ENCODE assay signal across 8 mouse cellular contexts in genomic region chr15:83122566-83123145, GRCm38 (mm10). TPM values are rescaled to one million over a fixed set of nuclear protein-coding genes. Genes with fewer than 3 reads are reported as not detected.
DNase-seq lines count a peak whose midpoint lies in the region; ATAC-seq and TF ChIP-seq lines count a peak whose summit lies in the region.

TSS of gene Rrp7a (minus strand) at chr15:83122801.

- H3K36me3 ChIP-seq in CH12.LX (replicated peaks in 1 of 2; ENCODE audit: control insufficient read depth in 1 of 2, insufficient read depth in 1 of 2, low read length in 1 of 2) = peaks cover 48 to 68% of the 10 kb centered on the region in 2 experiments
- H3K36me3 ChIP-seq in forebrain, embryonic 12.5 days (replicated peaks) = peaks cover 50% of the 10 kb centered on the region
- peaks cover 44% of the 10 kb centered on the region for H3K36me3 ChIP-seq in heart, postnatal 0 days (replicated peaks; ENCODE audit: control insufficient read depth, insufficient read depth, low read length)
- H3K36me3 ChIP-seq in liver, embryonic 16.5 days (ENCODE audit: control insufficient read depth, insufficient read depth) = peaks cover 20% of the 10 kb centered on the region
- peaks cover 53% of the 10 kb centered on the region for H3K36me3 ChIP-seq in neural tube, embryonic 13.5 days
- H3K36me3 ChIP-seq in testis, adult 2 months (ENCODE audit: control insufficient read depth, insufficient read depth, low read length) = no peaks in the 10 kb centered on the region

- H3K9ac ChIP-seq in CH12.LX (ENCODE audit: insufficient read depth, low read depth) = peak within 1 kb of the TSS; percentile 85
- peak within 1 kb of the TSS; percentile 69 for H3K9ac ChIP-seq in forebrain, embryonic 12.5 days
- H3K9ac ChIP-seq in heart, postnatal 0 days (replicated peaks; ENCODE audit: low read depth, low read length) = peak within 1 kb of the TSS; percentile 64
- H3K9ac ChIP-seq in liver, embryonic 16.5 days (ENCODE audit: low read depth, low read length) = peak within 1 kb of the TSS; percentile 80
- H3K9ac ChIP-seq in neural tube, embryonic 13.5 days = peak within 1 kb of the TSS; percentile 83

- TF ChIP-seq CTCF in CH12.LX (conservative IDR thresholded peaks at IDR 0.05 in 1 of 2, IDR thresholded peaks at IDR 0.05 in 1 of 2; ENCODE audit: low read depth in 2 of 2, low read length in 2 of 2) = no peak
- no peak for TF ChIP-seq CTCF in heart, postnatal 0 days (IDR thresholded peaks at IDR 0.05; ENCODE audit: low read depth)
- TF ChIP-seq CTCF in testis, adult 2 months (IDR thresholded peaks at IDR 0.05; ENCODE audit: control insufficient read depth, insufficient read depth, insufficient replicate concordance, low read depth, low read length) = no peak

- H3K4me2 ChIP-seq in CH12.LX (ENCODE audit: insufficient read depth, low read depth, poor library complexity, severe bottlenecking) = peak within 1 kb of the TSS; percentile 52; the same call in 1 of the 2 replicates
- peak within 1 kb of the TSS; percentile 85 for H3K4me2 ChIP-seq in forebrain, embryonic 12.5 days
- H3K4me2 ChIP-seq in heart, postnatal 0 days (ENCODE audit: low read depth, low read length) = peak within 1 kb of the TSS; percentile 96
- peak within 1 kb of the TSS; percentile 89 for H3K4me2 ChIP-seq in liver, embryonic 16.5 days (ENCODE audit: low read depth, low read length)
- peak within 1 kb of the TSS; percentile 81 for H3K4me2 ChIP-seq in neural tube, embryonic 13.5 days

- DNase-seq in CH12.LX (ENCODE audit: extremely low read depth) = peak; percentile 80
- DNase-seq in c-Kit-positive CD71-positive TER-119-negative erythroid progenitor cells, embryonic 14.5 days (ENCODE audit: low read depth) = peak; percentile 64
- peak; percentile 85 for DNase-seq in heart, postnatal 0 days (ENCODE audit: low spot score)
- DNase-seq in kidney, postnatal 4 days = peak; percentile 95 to 96

- peaks cover 0 to 12% of the 10 kb centered on the region in 2 experiments; a peak in 2 of 4 replicates for H3K4me1 ChIP-seq in CH12.LX (ENCODE audit: control insufficient read depth in 1 of 2, insufficient read depth in 2 of 2)
- peaks cover 17% of the 10 kb centered on the region for H3K4me1 ChIP-seq in forebrain, embryonic 12.5 days
- H3K4me1 ChIP-seq in heart, postnatal 0 days (ENCODE audit: control insufficient read depth, insufficient read depth) = peaks cover 4% of the 10 kb centered on the region
- H3K4me1 ChIP-seq in liver, embryonic 16.5 days (ENCODE audit: control insufficient read depth, low read depth, low read length) = peaks cover 10% of the 10 kb centered on the region
- H3K4me1 ChIP-seq in neural tube, embryonic 13.5 days (replicated peaks) = peaks cover 28% of the 10 kb centered on the region
- H3K4me1 ChIP-seq in testis, adult 2 months (ENCODE audit: control insufficient read depth, insufficient read depth, low read length) = peaks cover 2% of the 10 kb centered on the region; the same call in 1 of the 2 replicates

- in situ Hi-C loops in CH12.LX (cut with MboI; ENCODE audit: low pct_ligation_motif_present, low pct_unique_long_range_greater_than_20kb, low sequenced_read_pairs) = no loop called here

- peak within 1 kb of the TSS; percentile 84 for H3K27ac ChIP-seq in CH12.LX (ENCODE audit: insufficient read depth, low read depth)
- peak within 1 kb of the TSS; percentile 68 for H3K27ac ChIP-seq in forebrain, embryonic 12.5 days
- peak within 1 kb of the TSS; percentile 54 for H3K27ac ChIP-seq in heart, postnatal 0 days (ENCODE audit: low read depth)
- peak within 1 kb of the TSS; percentile 64; the same call in 1 of the 2 replicates for H3K27ac ChIP-seq in liver, embryonic 16.5 days (ENCODE audit: low read length)
- peak within 1 kb of the TSS; percentile 89 for H3K27ac ChIP-seq in neural tube, embryonic 13.5 days (replicated peaks)
- H3K27ac ChIP-seq in testis, adult 2 months (ENCODE audit: control insufficient read depth, insufficient read depth, low read depth, low read length) = peak within 1 kb of the TSS; percentile 94

- 10% methylated on average over 32 of the region's 32 CpGs for WGBS in forebrain, embryonic 12.5 days
- WGBS in heart, postnatal 0 days = 8% methylated on average over 32 of the region's 32 CpGs
- WGBS in liver, embryonic 16.5 days (ENCODE audit: insufficient replicate concordance) = 4% methylated on average over 32 of the region's 32 CpGs
- WGBS in neural tube, embryonic 13.5 days = 10% methylated on average over 32 of the region's 32 CpGs

- no peak for TF ChIP-seq EP300 in CH12.LX (IDR thresholded peaks at IDR 0.05; ENCODE audit: low read length)
- TF ChIP-seq EP300 in heart, postnatal 0 days (IDR thresholded peaks at IDR 0.05; ENCODE audit: low read depth) = no peak

- H3K4me3 ChIP-seq in CH12.LX (replicated peaks in 1 of 3; ENCODE audit: low read depth in 2 of 3, low read length in 2 of 3, poor library complexity in 1 of 3) = peak within 1 kb of the TSS; percentile 90 to 96 (median 92)
- H3K4me3 ChIP-seq in forebrain, embryonic 12.5 days (replicated peaks) = peak within 1 kb of the TSS; percentile 81
- peak within 1 kb of the TSS; percentile 85 for H3K4me3 ChIP-seq in heart, postnatal 0 days (ENCODE audit: low read depth, low read length)
- peak within 1 kb of the TSS; percentile 92 for H3K4me3 ChIP-seq in liver, embryonic 16.5 days (ENCODE audit: low read depth, low read length)
- H3K4me3 ChIP-seq in neural tube, embryonic 13.5 days = peak within 1 kb of the TSS; percentile 88
- H3K4me3 ChIP-seq in testis, adult 2 months (ENCODE audit: control insufficient read depth, low read depth, low read length) = peak within 1 kb of the TSS; percentile 97

- no peak for TF ChIP-seq RAD21 in CH12.LX (IDR thresholded peaks at IDR 0.05; ENCODE audit: low read depth, low read length)

- no peaks in the 10 kb centered on the region for H3K9me3 ChIP-seq in CH12.LX (replicated peaks; ENCODE audit: low read length)
- H3K9me3 ChIP-seq in forebrain, embryonic 12.5 days = no peaks in the 10 kb centered on the region
- H3K9me3 ChIP-seq in heart, postnatal 0 days (replicated peaks; ENCODE audit: control insufficient read depth, low read length) = no peaks in the 10 kb centered on the region
- no peaks in the 10 kb centered on the region for H3K9me3 ChIP-seq in liver, embryonic 16.5 days (replicated peaks; ENCODE audit: control insufficient read depth, low read length)
- no peaks in the 10 kb centered on the region for H3K9me3 ChIP-seq in neural tube, embryonic 13.5 days

- dilution Hi-C loops in CH12.LX (cut with MboI; ENCODE audit: extremely low pct_ligation_motif_present, extremely low pct_unique_long_range_greater_than_20kb, low sequenced_read_pairs) = no loop called here

- H3K79me2 ChIP-seq in CH12.LX (replicated peaks; ENCODE audit: control insufficient read depth, extremely low read depth, insufficient read depth, poor library complexity, severe bottlenecking) = peaks cover 28% of the 10 kb centered on the region

- TF ChIP-seq POLR2A in CH12.LX (IDR thresholded peaks at IDR 0.05; ENCODE audit: low read depth, low read length) = peak; percentile 90
- peak; percentile 95 for TF ChIP-seq POLR2A in testis, adult 2 months (IDR thresholded peaks at IDR 0.05; ENCODE audit: control insufficient read depth, low read depth, low read length)

- H3K27me3 ChIP-seq in CH12.LX (replicated peaks) = no peaks in the 10 kb centered on the region
- no peaks in the 10 kb centered on the region for H3K27me3 ChIP-seq in forebrain, embryonic 12.5 days
- no peaks in the 10 kb centered on the region for H3K27me3 ChIP-seq in heart, postnatal 0 days (ENCODE audit: control insufficient read depth, insufficient read depth, low read length)
- no peaks in the 10 kb centered on the region for H3K27me3 ChIP-seq in liver, embryonic 16.5 days (ENCODE audit: control insufficient read depth, insufficient read depth, low read depth, low read length)
- H3K27me3 ChIP-seq in neural tube, embryonic 13.5 days = no peaks in the 10 kb centered on the region
- no peaks in the 10 kb centered on the region for H3K27me3 ChIP-seq in testis, adult 2 months (ENCODE audit: control insufficient read depth, insufficient read depth, low read length)

- peak; percentile 89 for ATAC-seq in forebrain, embryonic 12.5 days (ENCODE audit: low FRiP score)
- ATAC-seq in heart, postnatal 0 days (ENCODE audit: insufficient read depth, low read depth) = peak; percentile 93
- ATAC-seq in liver, embryonic 16.5 days (ENCODE audit: low read depth) = peak; percentile 95
- peak; percentile 89 for ATAC-seq in neural tube, embryonic 13.5 days (ENCODE audit: low read depth)

TF ChIP-seq in CH12.LX, 34 proteins besides CTCF, POLR2A, EP300 and RAD21 (continues in another document):
- TF ChIP-seq TCF12 (IDR thresholded peaks at IDR 0.05; ENCODE audit: low read depth, low read length) (peak; percentile 81), MAZ (IDR thresholded peaks at IDR 0.05; ENCODE audit: low read depth, low read length) (no peak), ZKSCAN1 (IDR thresholded peaks at IDR 0.05; ENCODE audit: borderline replicate concordance, low read depth, low read length) (no peak), NRF1 (IDR thresholded peaks at IDR 0.05; ENCODE audit: low read depth, low read length) (no peak), SMC3 (IDR thresholded peaks at IDR 0.05; ENCODE audit: low read depth, low read length) (no peak), PAX5 (IDR thresholded peaks at IDR 0.05; ENCODE audit: low read length) (no peak), USF2 (conservative IDR thresholded peaks at IDR 0.05; ENCODE audit: low read depth, low read length) (no peak), ZC3H11A (IDR thresholded peaks at IDR 0.05; ENCODE audit: low read depth, low read length) (no peak), JUND (conservative IDR thresholded peaks at IDR 0.05; ENCODE audit: low read depth, low read length) (no peak), POLR2AphosphoS2 (IDR thresholded peaks at IDR 0.05; ENCODE audit: low read depth, low read length) (peak; percentile 62; the same call in 1 of the 2 replicates), NELFE (IDR thresholded peaks at IDR 0.05; ENCODE audit: low read depth, low read length) (peak; percentile 79), ZMIZ1 (IDR thresholded peaks at IDR 0.05; ENCODE audit: low read depth, low read length) (peak; percentile 50; the same call in 1 of the 2 replicates), HCFC1 (IDR thresholded peaks at IDR 0.05; ENCODE audit: low read depth, low read length) (peak; percentile 80)

RNA-seq across cellular contexts. Expression of gene Rrp7a, which starts in this region (rescaled TPM):
- total RNA-seq in CH12.LX (2012; rRNA removed) (156 and 180 TPM in 2 replicates), CH12.LX (2014; rRNA removed) (111 and 126 TPM in 2 replicates)
- 262 and 284 TPM in 2 replicates for polyA plus RNA-seq in CH12.LX (2012; ENCODE audit: insufficient read length, low read depth)
- polyA plus RNA-seq in forebrain, embryonic 12.5 days (2016; fragmentation: Nextera tagmentation; extraction: Ambion mirVana) = 64.8 and 65.9 TPM in 2 replicates
- 116 and 121 TPM in 2 replicates for total RNA-seq in heart, postnatal 0 days (2014; rRNA removed; ENCODE audit: low replicate concordance)
- polyA plus RNA-seq in heart, postnatal 0 days (2015; fragmentation: Nextera tagmentation; extraction: Ambion mirVana) = 24.6 and 26.2 TPM in 2 replicates
- polyA plus RNA-seq in liver, embryonic 16.5 days (2015; fragmentation: Nextera tagmentation; extraction: Ambion mirVana) = 19.4 and 20.3 TPM in 2 replicates
- 68.3 and 76.0 TPM in 2 replicates for polyA plus RNA-seq in neural tube, embryonic 13.5 days (2015; fragmentation: Nextera tagmentation; extraction: Ambion mirVana)
- 109 and 137 TPM in 2 replicates for polyA plus RNA-seq in testis, adult 2 months (2012; rRNA removed)

Comparison
In these comparisons a context has a peak if more than half of its experiments do, and no peak if none do; other contexts are left out.
1. Peak in every context shown above with its lines: DNase-seq, ATAC-seq, H3K4me3 ChIP-seq and H3K27ac ChIP-seq.